Mouse (Mus musculus) adrenal gland, postnatal 36 days (tissue): Measurements from ENCODE around the gene Tmem145. TPM values are rescaled to one million over a fixed set of nuclear protein-coding genes. Genes with fewer than 3 reads are reported as not detected.

Source experiments
- DNase-seq, 2 experiments: peaks; one replicate each; pipeline ENCODE4 v3.0.0; 2021; ENCODE audit warnings: mixed read lengths in 1 of 2
- total RNA-seq, 2 experiments: library from RNA; stranded (reverse); gene quantifications; 2 replicates each; pipeline ENCODE4 v1.2.3; 2021

Tmem145 gene
- total RNA-seq, 2 experiments from 2014 or later: 1.5 to 1.6 TPM

GRCm38 (mm10) chr7:25293191-25293739, 12.6 kb upstream of the Tmem145 start:
- DNase-seq: no peak

GRCm38 (mm10) chr7:25294495-25294894, 11.4 kb upstream of the Tmem145 start:
- no peak for DNase-seq

DNA sequence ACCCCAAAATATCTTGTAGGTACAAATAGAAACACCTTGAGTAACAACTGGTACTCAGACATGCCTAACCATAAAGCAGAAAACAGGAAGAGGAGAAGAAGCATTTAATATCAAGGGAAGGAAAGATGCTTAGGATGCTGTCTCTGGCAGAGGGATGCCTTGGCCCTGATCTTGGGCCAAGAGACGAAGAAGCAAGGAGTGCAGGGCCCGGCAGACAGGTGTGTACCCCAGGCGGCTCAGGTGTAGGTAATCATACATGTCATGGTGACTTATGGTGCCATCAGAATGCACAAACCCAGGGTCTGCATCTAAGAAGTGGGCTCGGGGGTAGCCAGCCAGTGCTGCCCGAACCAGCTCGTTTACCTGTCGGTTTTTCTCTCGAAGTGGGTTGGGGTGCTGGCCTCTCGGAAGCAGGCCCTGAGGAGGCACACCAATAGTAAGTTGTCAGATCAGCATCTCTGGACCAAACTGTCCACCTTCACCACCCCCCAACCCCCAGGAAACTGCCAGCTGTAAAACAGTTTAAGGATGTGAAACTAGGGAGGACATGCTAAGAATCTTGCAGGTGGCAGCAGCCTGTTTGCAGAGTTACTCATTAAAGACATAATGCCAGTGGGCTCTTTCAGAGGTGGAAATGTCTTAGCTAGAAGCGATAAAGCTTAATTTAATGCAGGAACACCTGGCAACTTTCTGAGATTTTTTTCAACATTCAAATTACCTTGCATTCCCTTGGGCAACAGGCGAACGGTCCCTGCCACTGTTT, 10.8 kb upstream of the Tmem145 start:
- DNase-seq: no peak

- DNase-seq: peak; percentile 53 to 70
These were observed 8.9 kb upstream of the Tmem145 start for GRCm38 (mm10) chr7:25296945-25297453.

DNA sequence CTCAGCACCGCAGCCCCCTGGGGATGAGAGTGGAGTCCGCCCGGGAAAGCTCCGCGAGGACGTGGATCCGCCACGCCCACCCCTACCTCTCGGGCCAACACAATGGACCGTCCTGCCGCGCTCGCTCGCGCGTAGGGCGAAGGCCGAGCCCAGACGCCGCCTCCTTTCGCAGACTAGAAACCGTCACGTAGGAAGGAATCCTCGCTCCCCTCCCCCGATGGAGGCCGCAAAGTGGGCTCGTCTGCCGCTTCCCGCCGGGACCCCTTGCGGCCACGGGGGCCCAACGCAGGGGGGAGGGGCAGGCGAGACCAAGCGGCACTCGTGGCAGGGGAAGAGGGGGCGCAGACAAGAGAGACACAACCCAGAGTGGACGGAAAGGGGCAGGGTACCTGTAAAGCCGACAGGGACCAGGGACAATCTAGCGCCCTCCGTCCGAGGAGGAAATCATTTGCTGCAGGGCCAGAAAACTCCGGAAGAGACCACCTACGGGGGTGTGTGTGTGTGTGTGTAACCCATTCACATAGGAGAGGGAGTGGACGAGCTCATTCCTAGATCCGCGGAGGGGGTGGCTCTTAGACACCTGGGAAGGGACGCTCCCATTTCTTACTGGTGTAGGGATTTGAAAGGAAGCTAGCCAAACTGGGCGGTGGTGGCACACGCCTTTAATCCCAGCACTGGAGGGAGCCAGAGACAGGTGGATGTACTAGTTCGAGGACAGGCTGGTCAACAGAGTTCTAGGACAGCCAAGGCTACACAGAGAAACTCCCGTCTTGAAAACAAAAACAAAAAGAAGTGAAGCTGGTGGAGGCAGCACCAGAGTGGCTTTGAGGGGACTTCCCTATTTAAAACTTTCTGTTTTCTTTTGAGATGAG, 8.2 kb upstream of the Tmem145 start, which contains the start of gene Pafah1b3:
Pafah1b3 (minus strand) TSS at position 533 of the 872 bp plus-strand sequence.
- peak; percentile 77 to 83 for DNase-seq

- DNase-seq: no peak
These were observed 4.8 kb upstream of the Tmem145 start, which contains the start of gene Prr19 for GRCm38 (mm10) chr7:25301063-25301462. Gene Prr19 (plus strand): TSS chr7:25301411.

- DNase-seq: no peak
These were observed 2.8 kb upstream of the Tmem145 start for GRCm38 (mm10) chr7:25303003-25303684.

DNA sequence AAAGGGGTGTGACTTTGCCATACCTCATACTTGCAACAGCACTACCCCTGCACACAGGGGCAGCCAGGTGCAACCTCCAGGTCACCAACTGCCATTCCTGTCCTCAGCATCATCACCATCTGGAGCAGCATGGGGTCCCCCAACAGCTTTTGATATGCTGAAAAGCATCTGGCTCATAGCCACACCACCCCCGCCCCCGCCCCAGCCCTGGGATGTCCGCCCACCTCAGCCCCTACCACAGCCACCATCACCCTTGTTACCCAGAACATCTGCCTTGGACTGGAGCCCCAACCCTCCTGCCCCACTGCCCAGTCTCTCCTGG, 2.3 kb upstream of the Tmem145 start:
- no peak for DNase-seq

- DNase-seq: no peak
These were observed 425 bp upstream of the Tmem145 start for GRCm38 (mm10) chr7:25305481-25305880.

GRCm38 (mm10) chr7:25306614-25306996, 699 bp downstream of the Tmem145 start:
- DNase-seq: no peak

DNA sequence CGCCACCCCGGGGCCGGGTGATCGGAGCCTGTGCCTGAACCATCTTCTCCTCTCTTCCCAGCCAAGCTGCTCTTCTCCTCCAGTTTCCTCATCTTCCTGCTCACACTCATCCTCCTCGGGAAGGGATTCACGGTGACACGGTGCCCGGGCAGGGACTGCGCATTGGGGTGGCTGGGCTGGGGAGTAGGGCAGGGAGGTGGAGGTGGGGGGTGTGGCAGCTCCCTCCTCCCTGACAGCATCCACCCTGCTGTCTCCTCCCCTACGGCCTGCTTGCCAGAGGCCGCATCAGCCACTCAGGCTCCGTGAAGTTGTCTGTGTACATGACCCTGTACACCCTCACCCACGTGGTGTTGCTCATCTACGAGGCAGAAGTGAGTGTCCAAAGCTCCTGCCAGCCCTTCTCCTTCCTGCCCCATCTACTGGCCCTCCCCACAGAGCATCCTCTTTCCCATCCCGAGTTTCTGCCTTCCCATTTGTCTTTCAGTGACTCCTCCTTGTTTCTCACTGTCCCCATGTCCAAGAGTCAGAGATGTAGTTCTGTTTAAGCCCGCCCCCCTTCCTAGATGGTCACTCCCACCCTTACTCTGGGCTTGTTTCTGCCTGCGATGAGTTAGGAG, 2.9 kb downstream of the Tmem145 start:
- DNase-seq: peak in 1 of 2 experiments; percentile 46

- no peak for DNase-seq
These were observed 3.5 kb downstream of the Tmem145 start for GRCm38 (mm10) chr7:25309425-25309824.

GRCm38 (mm10) chr7:25311193-25311592, 5.3 kb downstream of the Tmem145 start:
- DNase-seq: no peak

DNA sequence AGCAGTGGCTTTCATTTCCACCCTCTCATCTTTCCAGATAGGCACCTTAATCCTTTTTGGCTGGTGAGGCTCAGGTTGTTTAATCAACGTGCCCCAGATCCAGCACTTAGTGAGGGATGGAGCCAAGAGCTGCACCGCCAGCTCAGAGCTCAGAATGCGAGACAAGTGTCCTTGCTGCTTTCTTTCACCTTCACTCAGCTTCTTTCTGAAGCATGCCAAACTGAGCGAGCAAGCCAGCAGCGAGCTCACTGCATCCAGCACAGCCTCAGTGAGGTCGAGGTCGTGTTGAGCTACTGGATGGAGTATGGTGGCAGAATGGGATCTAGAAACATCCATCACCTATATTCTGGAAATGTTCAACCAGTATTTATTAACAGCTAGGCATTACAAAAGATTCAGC, 7.4 kb downstream of the Tmem145 start:
- peak; percentile 23 to 39 for DNase-seq

DNA sequence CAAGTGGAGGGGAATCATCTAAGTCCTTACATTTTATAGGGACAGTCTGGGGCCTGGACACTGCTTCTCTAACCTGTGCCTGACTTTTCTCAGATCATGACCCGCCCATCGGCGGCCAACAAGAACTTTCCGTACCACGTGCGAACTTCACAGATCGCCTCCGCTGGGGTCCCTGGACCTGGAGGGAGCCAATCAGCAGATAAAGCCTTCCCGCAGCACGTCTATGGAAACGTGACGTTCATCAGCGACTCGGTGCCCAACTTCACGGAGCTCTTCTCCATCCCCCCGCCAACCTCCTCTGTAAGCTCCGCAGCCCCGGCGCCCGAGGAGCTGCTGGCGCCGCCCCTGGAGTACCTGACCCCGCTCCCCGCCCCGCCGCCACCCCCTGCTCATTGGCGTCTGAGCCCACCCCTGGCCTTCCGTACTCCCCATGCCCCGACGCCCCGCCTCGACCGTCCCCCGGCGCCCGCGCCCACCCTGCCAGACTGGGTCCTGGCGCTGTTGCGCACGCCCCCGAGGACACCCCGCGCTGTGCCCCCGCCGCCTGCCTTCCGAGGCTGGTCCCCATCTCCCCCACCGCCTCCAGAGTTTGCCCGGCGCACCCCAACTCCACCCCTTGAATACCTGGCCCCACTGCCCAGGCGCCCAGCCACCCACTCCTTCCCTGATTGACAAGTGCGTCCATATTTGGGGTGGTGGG, 8.8 kb downstream of the Tmem145 start:
- DNase-seq: peak in 1 of 2 experiments; percentile 27

DNA sequence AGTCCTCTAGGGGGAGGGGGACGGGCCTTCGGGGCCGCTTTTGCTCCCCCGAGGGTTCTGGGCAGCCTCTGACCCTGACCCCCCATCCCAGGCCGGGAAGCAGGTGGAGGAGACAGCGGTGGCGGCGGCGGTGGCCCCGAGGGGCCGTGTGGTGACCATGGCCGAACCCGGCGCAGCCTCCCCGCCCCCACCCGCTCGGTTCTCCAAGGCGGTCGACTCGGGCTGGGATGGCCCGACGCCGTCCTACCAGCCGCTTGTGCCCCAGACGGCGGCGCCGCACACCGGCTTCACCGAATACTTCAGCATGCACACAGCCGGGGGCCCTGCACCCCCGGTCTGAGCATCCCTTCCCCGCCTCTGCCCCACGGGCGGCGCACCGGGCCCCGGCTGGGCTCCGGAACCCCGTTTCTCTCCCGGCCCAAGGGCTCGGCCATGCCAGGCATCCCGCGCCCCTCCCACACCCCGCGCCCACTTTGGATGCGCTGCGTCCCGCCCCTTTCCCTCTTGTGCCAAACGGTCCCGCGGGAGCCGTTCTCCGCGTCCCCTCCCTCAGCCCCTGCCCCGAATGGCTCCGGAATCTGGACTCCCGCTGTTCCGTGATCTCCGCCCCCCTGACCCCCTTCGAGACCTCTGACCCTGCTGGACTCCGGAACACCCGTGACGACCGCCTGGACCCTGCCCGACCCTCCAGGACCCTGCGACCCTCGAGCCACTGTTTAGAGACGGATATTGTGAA, 9.6 kb downstream of the Tmem145 start:
- DNase-seq: peak; percentile 63 to 77

DNA sequence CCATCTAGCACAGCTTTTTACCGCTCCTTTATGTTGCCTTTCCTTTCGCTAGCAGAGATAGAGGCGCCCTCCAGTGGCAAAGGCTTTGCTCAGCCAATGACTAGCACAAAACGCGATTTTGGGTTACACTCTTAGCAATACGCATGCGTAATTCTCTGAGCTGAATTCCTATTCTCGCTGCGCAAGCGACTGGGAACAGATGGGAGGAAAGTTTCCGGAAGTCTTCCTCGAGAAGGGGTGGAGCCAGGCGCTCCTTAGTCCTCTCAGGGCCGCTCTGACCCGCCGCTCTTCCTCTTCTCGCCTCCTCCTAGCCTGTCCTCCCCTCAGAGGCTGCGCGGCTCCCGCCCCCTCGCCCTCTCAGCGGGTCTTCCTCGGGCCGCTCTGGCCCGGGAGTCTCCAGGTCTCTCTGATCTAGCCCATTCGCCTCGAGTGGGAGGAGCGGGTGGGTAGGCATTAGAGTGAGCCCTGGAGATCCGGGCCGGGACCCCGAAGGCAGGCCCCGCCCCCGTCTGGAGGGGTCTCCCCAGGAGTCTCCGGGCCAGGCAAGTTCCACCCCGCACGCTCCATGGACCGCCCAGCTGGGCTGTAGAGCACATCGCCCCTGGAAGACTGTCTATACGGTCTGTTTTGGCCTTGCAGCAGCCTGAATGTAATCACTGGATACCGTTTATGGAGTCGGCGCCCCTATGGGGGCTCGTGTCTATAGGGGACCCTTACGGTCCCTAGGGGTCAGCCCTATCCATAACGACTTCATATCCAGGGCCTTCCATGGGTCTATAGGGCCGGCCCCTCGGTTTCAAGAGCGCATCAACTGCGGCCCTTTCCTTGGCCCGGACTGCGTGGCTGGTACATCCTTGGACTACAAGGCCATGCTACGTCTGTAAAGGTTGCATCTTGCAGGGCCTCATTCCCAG, 10.9 kb downstream of the Tmem145 start, which contains the start of gene Megf8:
Megf8 (plus strand) TSS at position 633 of the 914 bp plus-strand sequence.
- DNase-seq: peak; percentile 94 to 95

DNA sequence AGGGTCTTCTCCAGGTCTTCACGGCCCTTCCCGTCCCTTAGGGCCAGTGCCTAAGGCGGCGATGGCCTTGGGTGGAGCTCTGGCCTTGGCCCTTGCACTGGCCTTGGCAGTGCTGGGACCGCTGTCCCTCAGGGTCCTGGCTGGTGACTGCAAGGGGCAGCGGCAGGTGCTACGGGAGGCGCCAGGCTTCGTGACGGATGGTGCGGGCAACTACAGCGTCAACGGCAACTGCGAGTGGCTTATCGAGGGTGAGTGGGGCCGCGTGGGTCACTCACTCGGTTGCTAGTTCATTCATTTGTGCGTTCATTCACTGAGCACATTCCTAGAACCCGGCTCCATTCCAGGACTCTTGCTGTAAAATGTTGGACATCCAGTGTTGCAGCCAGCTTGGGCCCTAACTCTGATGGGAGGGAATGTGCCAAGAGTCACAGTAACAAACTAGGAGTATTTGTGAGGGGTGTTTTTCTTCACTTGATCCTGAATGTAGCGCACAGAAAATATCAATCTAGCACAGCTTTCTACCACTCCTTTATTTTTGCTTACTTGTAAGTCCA, 11.6 kb downstream of the Tmem145 start:
- peak; percentile 64 to 66 for DNase-seq

GRCm38 (mm10) chr7:25322058-25322484, 16.2 kb downstream of the Tmem145 start:
- DNase-seq: peak; percentile 56 to 59
